Mouse (Mus musculus): ENCODE data around the gene Zfr2. TPM values are rescaled to one million over a fixed set of nuclear protein-coding genes. Genes with fewer than 3 reads are reported as not detected.

Zfr2 gene
- polyA plus RNA-seq (2015; fragmentation: Nextera tagmentation; extraction: Ambion mirVana): 7.9 and 9.2 TPM in 2 replicates

- Histone ChIP-seq H3K4me1 (replicated peaks) (peaks cover 22% of the 10 kb centered on the region), H3K9me3 (no peaks in the 10 kb centered on the region), H3K27me3 (replicated peaks) (peaks cover 31% of the 10 kb centered on the region), H3K4me2 (replicated peaks) (peak within 1 kb of the TSS; percentile 72), H3K4me3 (replicated peaks) (peak within 1 kb of the TSS; percentile 76), H3K27ac (peak within 1 kb of the TSS; percentile 58), H3K36me3 (no peaks in the 10 kb centered on the region), H3K9ac (peak within 1 kb of the TSS; percentile 77)
- 5% methylated on average over 29 of the region's 29 CpGs for WGBS
- peak; percentile 90 for ATAC-seq
These were observed at the start of gene Zfr2 for GRCm38 (mm10) chr10:81232580-81233225. Zfr2 (plus strand) TSS chr10:81233155.

- Histone ChIP-seq H3K4me3 (replicated peaks) (peak within 1 kb of the TSS; percentile 72), H3K36me3 (peaks cover 46% of the 10 kb centered on the region), H3K9ac (peak within 1 kb of the TSS; percentile 69), H3K4me1 (replicated peaks) (peaks cover 37% of the 10 kb centered on the region), H3K27ac (peak within 1 kb of the TSS; percentile 91), H3K4me2 (replicated peaks) (peak within 1 kb of the TSS; percentile 57), H3K9me3 (no peaks in the 10 kb centered on the region), H3K27me3 (replicated peaks) (no peaks in the 10 kb centered on the region)
- WGBS: 78% methylated on average over 5 of the region's 5 CpGs
- ATAC-seq: no peak
These were observed 49.1 kb upstream of the Zfr2 start, which contains the start of gene 4930442H23Rik for GRCm38 (mm10) chr10:81183805-81184204. 4930442H23Rik (minus strand) TSS chr10:81183849.

- H3K27ac ChIP-seq: peak overlapping the region; percentile 89
- peak overlapping the region; percentile 69; the same call in 1 of the 2 replicates for H3K9ac ChIP-seq
- peak; percentile 14; the same call in 1 of the 2 replicates for ATAC-seq
- H3K4me1 ChIP-seq (replicated peaks): peaks cover 32% of the 10 kb centered on the region
- 0 out of 2 replicates have a peak overlapping the region, but pooled peaks have one; percentile 0 for H3K4me3 ChIP-seq (replicated peaks)
- peaks cover 38% of the 10 kb centered on the region for H3K36me3 ChIP-seq
- H3K4me2 ChIP-seq (replicated peaks): peak overlapping the region; percentile 57
- no peaks in the 10 kb centered on the region for H3K9me3 ChIP-seq
- no peaks in the 10 kb centered on the region for H3K27me3 ChIP-seq (replicated peaks)
- WGBS: 4% methylated on average over 4 of the region's 4 CpGs
These were observed 48.2 kb upstream of the Zfr2 start for GRCm38 (mm10) chr10:81184765-81185164.

- H3K4me3 ChIP-seq (replicated peaks): no peak overlapping the region
- H3K36me3 ChIP-seq: peaks cover 23% of the 10 kb centered on the region
- no peak overlapping the region for H3K27ac ChIP-seq
- no peaks in the 10 kb centered on the region for H3K27me3 ChIP-seq (replicated peaks)
- no peaks in the 10 kb centered on the region for H3K9me3 ChIP-seq
- 93% methylated on average over 9 of the region's 9 CpGs for WGBS
- no peak for ATAC-seq
- H3K4me1 ChIP-seq (replicated peaks): peaks cover 36% of the 10 kb centered on the region
- H3K9ac ChIP-seq: no peak overlapping the region
- no peak overlapping the region for H3K4me2 ChIP-seq (replicated peaks)
These were observed 45.8 kb upstream of the Zfr2 start for GRCm38 (mm10) chr10:81187161-81187560.

GRCm38 (mm10) chr10:81189821-81190220, 43.1 kb upstream of the Zfr2 start:
- WGBS: 83% methylated on average over 26 of the region's 26 CpGs

GRCm38 (mm10) chr10:81190236-81190911, 42.6 kb upstream of the Zfr2 start:
- WGBS: 70% methylated on average over 31 of the region's 31 CpGs
- H3K4me1 ChIP-seq (replicated peaks): peaks cover 25% of the 10 kb centered on the region

More at GRCm38 (mm10) chr10:81189821-81190220, 43.1 kb upstream of the Zfr2 start:
- H3K4me1 ChIP-seq (replicated peaks): peaks cover 31% of the 10 kb centered on the region
- no peak overlapping the region for H3K9ac ChIP-seq
- H3K27ac ChIP-seq: no peak overlapping the region
- H3K27me3 ChIP-seq (replicated peaks): peaks cover 10% of the 10 kb centered on the region
- peaks cover 15% of the 10 kb centered on the region; the same call in 1 of the 2 replicates for H3K36me3 ChIP-seq
- no peak overlapping the region for H3K4me3 ChIP-seq (replicated peaks)
- no peaks in the 10 kb centered on the region for H3K9me3 ChIP-seq
- no peak overlapping the region for H3K4me2 ChIP-seq (replicated peaks)
- no peak for ATAC-seq

GRCm38 (mm10) chr10:81190912-81191321, 42.0 kb upstream of the Zfr2 start:
- no peaks in the 10 kb centered on the region for H3K9me3 ChIP-seq
- ATAC-seq: no peak
- peaks cover 25% of the 10 kb centered on the region for H3K4me1 ChIP-seq (replicated peaks)
- H3K4me2 ChIP-seq (replicated peaks): no peak overlapping the region
- peaks cover 15% of the 10 kb centered on the region; the same call in 1 of the 2 replicates for H3K36me3 ChIP-seq
- WGBS: 61% methylated on average over 6 of the region's 6 CpGs
- no peak overlapping the region for H3K4me3 ChIP-seq (replicated peaks)
- H3K27me3 ChIP-seq (replicated peaks): peaks cover 16% of the 10 kb centered on the region
- H3K9ac ChIP-seq: no peak overlapping the region
- H3K27ac ChIP-seq: peak overlapping the region; percentile 37; the same call in 1 of the 2 replicates

More at GRCm38 (mm10) chr10:81190236-81190911, 42.6 kb upstream of the Zfr2 start:
- H3K4me2 ChIP-seq (replicated peaks): no peak overlapping the region
- no peaks in the 10 kb centered on the region for H3K9me3 ChIP-seq
- H3K4me3 ChIP-seq (replicated peaks): no peak overlapping the region
- no peak overlapping the region for H3K9ac ChIP-seq
- 0 out of 2 replicates have a peak overlapping the region, but pooled peaks have one; percentile 37 for H3K27ac ChIP-seq
- peaks cover 16% of the 10 kb centered on the region for H3K27me3 ChIP-seq (replicated peaks)
- H3K36me3 ChIP-seq: peaks cover 15% of the 10 kb centered on the region; the same call in 1 of the 2 replicates
- no peak for ATAC-seq

- Histone ChIP-seq H3K4me1 (replicated peaks) (peaks cover 25% of the 10 kb centered on the region), H3K9ac (no peak overlapping the region), H3K27ac (peak overlapping the region; percentile 37; the same call in 1 of the 2 replicates), H3K4me3 (replicated peaks) (no peak overlapping the region), H3K9me3 (no peaks in the 10 kb centered on the region), H3K4me2 (replicated peaks) (peak overlapping the region; percentile 91), H3K36me3 (peaks cover 15% of the 10 kb centered on the region; the same call in 1 of the 2 replicates), H3K27me3 (replicated peaks) (peaks cover 16% of the 10 kb centered on the region)
- 88% methylated on average over 18 of the region's 18 CpGs for WGBS
- no peak for ATAC-seq
These were observed 41.5 kb upstream of the Zfr2 start for GRCm38 (mm10) chr10:81191342-81191982.

- 1% methylated on average over 85 of the region's 93 CpGs for WGBS
- no peaks in the 10 kb centered on the region for H3K9me3 ChIP-seq
- peak overlapping the region; percentile 78 for H3K9ac ChIP-seq
- peak overlapping the region; percentile 93 for H3K27ac ChIP-seq
- ATAC-seq: peak; percentile 92
- peaks cover 11% of the 10 kb centered on the region; the same call in 1 of the 2 replicates for H3K36me3 ChIP-seq
- H3K4me1 ChIP-seq (replicated peaks): peaks cover 25% of the 10 kb centered on the region
- peak overlapping the region; percentile 63 for H3K4me3 ChIP-seq (replicated peaks)
- H3K4me2 ChIP-seq (replicated peaks): peak overlapping the region; percentile 91
- H3K27me3 ChIP-seq (replicated peaks): peaks cover 16% of the 10 kb centered on the region
These were observed 40.5 kb upstream of the Zfr2 start for GRCm38 (mm10) chr10:81192270-81192967.

- Histone ChIP-seq H3K27me3 (replicated peaks) (peaks cover 16% of the 10 kb centered on the region), H3K9ac (peak overlapping the region; percentile 78), H3K4me3 (replicated peaks) (peak overlapping the region; percentile 63), H3K4me2 (replicated peaks) (peak overlapping the region; percentile 91), H3K9me3 (no peaks in the 10 kb centered on the region), H3K27ac (peak overlapping the region; percentile 93), H3K4me1 (replicated peaks) (peaks cover 25% of the 10 kb centered on the region), H3K36me3 (peaks cover 11% of the 10 kb centered on the region; the same call in 1 of the 2 replicates)
- ATAC-seq: peak; percentile 39
- WGBS: 6% methylated on average over 19 of the region's 19 CpGs
These were observed 39.9 kb upstream of the Zfr2 start for GRCm38 (mm10) chr10:81192968-81193501.
